Mouse (Mus musculus) left cerebral cortex, adult 8-10 months (tissue): ENCODE data around the gene Nxn. TPM values are rescaled to one million over a fixed set of nuclear protein-coding genes. Genes with fewer than 3 reads are reported as not detected.

Experiments used
- DNase-seq, 2 experiments: peaks; one replicate each; pipeline ENCODE4 v3.0.0; 2022; ENCODE audit warnings: low spot score in 2 of 2
- total RNA-seq, 4 experiments: library from RNA; stranded (reverse); gene quantifications; 2 replicates each; pipeline ENCODE4 v1.2.4; 2022

Gene Nxn
- total RNA-seq, 4 experiments from 2014 or later: 9.5 to 12.5 (median 10.9) TPM

DNA sequence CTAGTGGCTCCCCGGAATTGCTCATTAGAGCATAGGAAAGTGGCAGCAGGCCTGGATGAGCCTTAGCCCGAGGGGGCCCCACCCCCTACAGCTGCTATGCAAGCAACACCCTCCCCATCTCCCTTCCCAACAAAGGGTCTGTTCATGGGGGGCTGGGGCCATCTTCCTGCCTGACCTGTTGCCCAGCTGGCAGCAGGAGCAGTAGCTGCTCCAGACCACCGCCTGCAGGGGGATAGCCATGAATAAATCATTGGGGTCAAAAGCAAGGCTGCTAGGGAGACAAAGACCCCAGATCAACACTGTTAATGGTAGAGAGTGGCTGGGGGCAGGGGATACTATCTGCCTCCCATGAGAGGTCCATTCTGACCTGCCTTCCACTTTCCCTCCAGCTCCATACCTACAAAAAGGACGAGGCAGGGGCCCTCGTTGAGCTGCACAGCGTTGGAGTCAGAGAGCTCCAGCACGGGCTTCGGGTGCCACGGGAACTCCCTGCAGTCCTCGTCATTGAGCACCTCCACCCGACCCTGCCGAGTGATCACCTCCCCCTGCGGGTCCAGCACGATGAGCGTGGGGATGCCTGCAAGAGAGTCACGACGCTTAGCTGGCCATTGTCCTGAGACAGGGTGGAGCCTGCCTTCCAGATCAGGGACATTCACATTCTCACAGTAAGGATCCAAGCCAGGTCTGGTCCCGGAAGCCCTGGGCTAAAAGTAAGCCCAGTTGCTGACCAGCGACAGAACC, 136.2 kb downstream of the Nxn start:
- DNase-seq: no peak

DNA sequence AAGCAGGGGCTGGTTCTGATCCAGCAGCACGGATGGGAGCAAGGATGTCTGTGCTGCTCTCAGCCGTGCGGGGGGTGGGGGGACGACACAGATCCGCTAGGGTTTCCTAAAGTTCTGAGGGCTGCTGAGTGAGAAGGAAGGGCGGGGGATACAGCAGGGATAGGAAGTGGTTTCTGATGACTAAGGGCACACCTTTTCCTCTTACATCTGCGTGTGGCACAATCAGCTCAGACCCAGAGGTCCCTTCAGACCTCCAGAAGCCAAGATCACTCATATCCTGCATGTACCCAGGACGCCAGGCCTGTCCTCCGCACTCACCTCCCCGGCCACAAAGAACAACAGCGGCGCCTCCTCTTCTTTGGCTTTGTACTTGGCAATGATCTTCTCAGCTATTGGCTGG, 137.7 kb downstream of the Nxn start:
- DNase-seq: no peak

- DNase-seq: no peak
These were observed 138.5 kb downstream of the Nxn start for GRCm38 (mm10) chr11:76260208-76261050.

DNA sequence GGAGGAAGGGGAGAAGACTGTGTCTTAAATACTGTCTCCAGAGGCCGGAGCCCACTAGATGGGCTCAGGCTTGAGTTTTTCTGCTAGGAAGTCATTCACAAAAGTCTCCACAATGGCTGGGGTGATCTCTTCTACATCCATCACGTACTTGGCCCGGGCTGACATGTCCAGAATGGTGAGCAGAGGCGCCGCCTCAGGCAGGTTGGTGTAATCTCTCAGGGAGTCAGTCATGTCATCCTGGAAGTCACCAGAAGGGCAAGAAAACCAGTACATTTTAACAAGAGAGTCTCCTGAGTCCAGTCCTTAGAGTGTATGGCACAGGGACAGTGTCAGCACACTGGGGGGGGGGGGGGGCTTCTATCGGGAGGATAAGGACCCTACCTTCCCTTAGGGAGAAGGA, 140.4 kb downstream of the Nxn start:
- DNase-seq: no peak

DNA sequence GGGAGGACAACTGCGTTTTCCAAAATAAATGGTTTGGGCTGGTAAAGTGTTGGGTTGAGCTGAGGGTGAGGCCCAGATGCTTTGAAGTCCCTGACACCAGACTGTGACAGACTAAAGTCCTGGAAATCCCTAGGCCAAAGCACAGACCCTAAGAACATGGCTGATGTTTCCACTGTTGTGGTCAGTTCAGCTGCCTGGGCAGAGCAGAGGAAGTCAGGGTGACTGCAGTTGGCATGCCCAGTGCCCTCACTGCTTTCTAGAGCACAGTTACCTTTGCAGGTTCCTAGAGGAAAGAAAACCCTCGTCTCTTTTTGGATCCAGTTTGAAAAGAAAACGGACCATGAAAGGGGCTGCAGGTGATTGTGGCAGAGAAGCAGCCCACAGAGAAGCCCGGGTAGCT, 141.6 kb downstream of the Nxn start:
- DNase-seq: no peak

GRCm38 (mm10) chr11:76256129-76256528, 142.8 kb downstream of the Nxn start:
- no peak for DNase-seq

GRCm38 (mm10) chr11:76255431-76256001, 143.4 kb downstream of the Nxn start:
- DNase-seq: peak in 1 of 2 experiments; percentile 43

- DNase-seq: no peak
These were observed 145.0 kb downstream of the Nxn start for GRCm38 (mm10) chr11:76253918-76254264.

DNA sequence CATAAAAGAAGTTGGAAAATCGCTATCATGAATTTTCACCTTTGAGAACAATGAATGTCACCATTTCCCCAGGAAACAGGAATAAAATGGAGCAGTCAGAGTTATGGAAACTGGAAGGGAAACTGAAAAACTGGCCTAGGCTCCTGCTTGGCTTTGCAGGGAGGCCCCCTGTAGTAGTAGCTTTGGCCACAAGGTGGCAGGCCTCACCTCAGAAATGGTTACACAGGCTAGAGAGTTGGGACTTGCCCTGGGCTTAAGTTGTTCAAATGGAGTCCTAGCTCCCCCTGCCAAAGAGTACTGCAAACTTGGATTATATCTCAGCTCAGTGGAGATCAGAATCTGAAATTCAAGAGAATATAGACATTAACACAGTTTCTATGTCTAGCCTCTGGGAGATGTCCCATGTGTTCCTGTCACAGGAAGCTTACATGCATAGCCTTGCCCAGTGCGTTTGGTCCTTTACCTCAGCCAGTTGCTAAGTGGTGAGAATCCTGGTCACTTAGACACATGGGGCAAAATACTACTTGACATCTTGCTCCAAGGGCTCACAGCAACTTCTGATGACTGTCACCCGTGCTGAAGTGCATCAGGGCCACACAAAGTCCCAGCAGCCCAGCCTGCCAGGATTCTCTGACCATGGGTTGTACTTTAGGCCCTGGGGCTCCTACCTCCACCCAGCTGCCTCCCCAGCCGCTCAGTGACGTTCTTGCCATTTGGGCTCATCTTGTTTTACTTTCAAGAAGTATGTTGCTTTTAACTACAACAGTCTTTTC, 145.6 kb downstream of the Nxn start:
- DNase-seq: peak; percentile 53 to 83

GRCm38 (mm10) chr11:76252036-76252435, 146.9 kb downstream of the Nxn start:
- no peak for DNase-seq

GRCm38 (mm10) chr11:76247239-76247638, 151.7 kb downstream of the Nxn start:
- no peak for DNase-seq

GRCm38 (mm10) chr11:76246439-76246838, 152.5 kb downstream of the Nxn start:
- DNase-seq: no peak

DNA sequence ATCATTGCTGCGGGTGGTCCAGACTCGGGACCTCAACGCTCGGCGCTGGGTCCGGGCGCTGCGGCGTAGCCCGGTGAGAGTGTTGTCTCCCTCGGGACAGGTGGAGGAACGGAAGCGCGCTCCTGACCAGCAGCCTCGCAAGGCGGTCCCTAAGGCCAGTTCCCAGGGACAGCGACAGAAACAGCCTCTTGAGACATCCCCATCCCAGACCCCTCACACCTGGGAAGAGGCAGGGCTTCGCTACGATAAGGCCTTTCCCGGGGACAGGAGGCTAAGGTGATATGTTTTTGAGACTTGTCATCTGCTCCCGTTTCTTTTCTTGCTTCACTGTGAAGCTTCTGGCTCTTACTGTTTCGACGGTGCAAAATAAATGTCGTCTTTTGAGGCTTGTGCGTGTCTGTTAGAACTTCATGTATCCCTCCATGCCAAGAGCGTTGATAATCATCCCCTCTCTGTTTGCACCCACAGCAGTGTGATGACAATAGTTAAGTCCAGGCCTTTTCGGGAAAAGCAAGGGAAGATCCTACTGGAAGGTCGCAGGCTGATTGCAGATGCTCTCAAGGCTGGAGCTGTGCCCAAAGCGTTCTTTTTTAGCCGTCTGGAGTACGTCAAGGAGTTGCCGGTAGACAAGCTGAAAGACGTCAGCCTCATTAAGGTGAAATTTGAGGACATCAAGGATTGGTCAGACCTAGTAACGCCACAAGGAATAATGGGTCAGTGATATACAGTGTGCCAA, 155.0 kb downstream of the Nxn start:
- no peak for DNase-seq

DNA sequence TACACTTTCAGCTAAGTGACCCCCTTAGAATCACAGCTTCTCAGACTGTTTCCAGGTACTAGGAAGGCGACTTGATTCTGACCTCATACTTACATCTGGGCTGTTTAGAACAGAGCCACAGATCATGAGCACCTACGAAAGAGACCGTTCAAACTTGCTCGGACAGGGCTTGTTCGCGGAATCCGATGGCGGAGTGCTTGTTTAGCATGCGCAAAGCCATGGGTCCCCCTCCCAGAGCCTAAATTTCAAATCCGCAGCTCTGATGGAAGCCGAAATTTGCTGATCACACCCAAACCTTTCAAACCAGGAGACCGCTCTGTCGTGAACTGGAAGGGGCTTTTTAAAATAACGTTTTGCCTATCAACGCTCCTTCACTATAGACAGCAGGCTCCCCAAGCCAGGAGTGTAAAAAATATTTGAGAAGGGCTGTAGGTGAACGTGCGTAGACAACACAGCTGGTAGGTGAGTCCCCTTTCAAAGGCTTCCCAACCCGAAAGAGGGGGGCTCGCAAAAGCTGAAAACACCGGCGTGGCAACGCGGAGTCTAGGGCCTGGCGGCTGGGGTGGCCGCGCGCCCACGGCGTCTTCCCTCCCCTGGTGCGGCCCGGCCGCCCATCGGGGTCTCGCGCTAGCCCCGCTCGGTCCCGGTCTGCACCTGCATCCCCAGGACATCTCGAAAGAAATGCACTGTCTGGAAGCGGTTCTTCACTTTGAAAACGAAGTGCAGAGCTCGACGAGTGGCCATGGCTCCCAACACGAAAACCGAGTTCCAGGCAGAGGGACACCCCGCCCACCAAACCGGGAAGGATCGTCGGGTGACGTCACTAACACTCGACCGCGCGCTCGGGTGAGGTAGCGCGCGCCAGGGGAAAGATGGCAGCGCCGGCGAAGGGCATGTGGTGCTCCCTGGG, 155.8 kb downstream of the Nxn start, which contains the start of the genes Mrm3 and Glod4:
Gene Mrm3 (plus strand): TSS at position 815 of the 910 bp plus-strand sequence.
Gene Glod4 (minus strand): TSS at position 825 of the 910 bp plus-strand sequence.
- peak; percentile 81 to 91 for DNase-seq

GRCm38 (mm10) chr11:76239750-76240149, 159.2 kb downstream of the Nxn start:
- DNase-seq: no peak

GRCm38 (mm10) chr11:76236136-76236535, 162.8 kb downstream of the Nxn start:
- DNase-seq: no peak

GRCm38 (mm10) chr11:76225051-76225450, 173.9 kb downstream of the Nxn start:
- DNase-seq: no peak

DNA sequence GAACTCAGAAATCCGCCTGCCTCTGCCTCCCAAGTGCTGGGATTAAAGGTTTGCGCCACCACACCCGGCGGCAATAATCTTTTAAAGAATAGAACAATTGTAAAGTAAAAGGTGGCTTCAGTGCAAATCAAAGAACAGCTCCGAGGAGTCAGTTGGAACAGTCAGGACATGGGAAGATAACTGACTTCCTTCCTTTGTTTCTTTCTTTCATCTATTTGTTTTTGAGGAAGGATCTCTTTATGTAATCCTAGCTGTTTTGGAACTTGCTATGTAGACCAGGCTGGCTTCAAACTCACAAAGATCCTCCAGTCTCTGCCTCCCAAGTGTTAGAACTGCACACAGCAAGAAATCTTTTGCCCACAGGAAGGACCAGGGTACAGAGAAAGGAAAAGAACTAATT, 174.3 kb downstream of the Nxn start:
- DNase-seq: no peak

DNA sequence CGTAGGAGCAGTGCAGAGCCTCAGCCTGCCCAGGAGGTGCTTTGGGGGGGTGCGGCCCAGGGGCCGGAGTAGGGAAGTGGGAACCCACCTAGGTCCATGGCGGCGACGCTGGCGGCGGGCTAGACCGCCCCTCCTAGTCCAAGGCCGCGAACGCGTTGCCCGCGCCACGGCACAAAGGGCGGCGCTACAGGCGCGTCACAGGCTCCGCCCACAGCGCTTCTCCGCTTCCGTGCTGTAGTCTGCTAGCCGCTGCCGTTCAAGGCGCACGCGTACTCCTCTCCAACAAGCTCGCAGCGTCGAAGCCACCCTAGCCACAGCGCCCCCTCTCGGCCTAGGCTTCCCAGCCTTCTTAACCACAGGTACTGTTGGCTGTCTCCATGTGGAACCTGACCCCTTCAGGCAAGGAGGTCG, 181.5 kb downstream of the Nxn start, which contains the start of the genes Dbil5 and Gemin4:
Gene Dbil5 (plus strand): TSS at position 219 of the 411 bp plus-strand sequence.
Gene Gemin4 (minus strand): TSS at position 275 of the 411 bp plus-strand sequence.
- DNase-seq: peak; percentile 94 to 95
